Mouse (Mus musculus): Measurements from ENCODE around the gene Parm1. TPM values are rescaled to one million over a fixed set of nuclear protein-coding genes. Genes with fewer than 3 reads are reported as not detected.

Gene Parm1
- 29.9 TPM for polyA plus RNA-seq (2015; fragmentation: Illumina TruSeq; extraction: RNeasy Lipid Tissue Mini Kit (QIAGEN cat#74804); ENCODE audit: low read depth, low replicate concordance)

GRCm38 (mm10) chr5:91517480-91518301 is at the start of gene Parm1:
Gene Parm1 (plus strand): TSS chr5:91517615.

Other genes with a start within 250 kb of the Parm1 start
- gene Btc, start 114.6 kb upstream of the Parm1 start, polyA plus RNA-seq (2015; fragmentation: Illumina TruSeq; extraction: RNeasy Lipid Tissue Mini Kit (QIAGEN cat#74804); ENCODE audit: low read depth, low replicate concordance), result 0.74 TPM